Mouse (Mus musculus): ENCODE results near the gene Trpm5. TPM values are rescaled to one million over a fixed set of nuclear protein-coding genes. Genes with fewer than 3 reads are reported as not detected.
A peak's percentile ranks its signal among the peaks of the same experiment; 100 is the strongest.

The Trpm5 gene
- polyA plus RNA-seq, 1 experiment from 2014 or later, result 1.2 TPM

DNA sequence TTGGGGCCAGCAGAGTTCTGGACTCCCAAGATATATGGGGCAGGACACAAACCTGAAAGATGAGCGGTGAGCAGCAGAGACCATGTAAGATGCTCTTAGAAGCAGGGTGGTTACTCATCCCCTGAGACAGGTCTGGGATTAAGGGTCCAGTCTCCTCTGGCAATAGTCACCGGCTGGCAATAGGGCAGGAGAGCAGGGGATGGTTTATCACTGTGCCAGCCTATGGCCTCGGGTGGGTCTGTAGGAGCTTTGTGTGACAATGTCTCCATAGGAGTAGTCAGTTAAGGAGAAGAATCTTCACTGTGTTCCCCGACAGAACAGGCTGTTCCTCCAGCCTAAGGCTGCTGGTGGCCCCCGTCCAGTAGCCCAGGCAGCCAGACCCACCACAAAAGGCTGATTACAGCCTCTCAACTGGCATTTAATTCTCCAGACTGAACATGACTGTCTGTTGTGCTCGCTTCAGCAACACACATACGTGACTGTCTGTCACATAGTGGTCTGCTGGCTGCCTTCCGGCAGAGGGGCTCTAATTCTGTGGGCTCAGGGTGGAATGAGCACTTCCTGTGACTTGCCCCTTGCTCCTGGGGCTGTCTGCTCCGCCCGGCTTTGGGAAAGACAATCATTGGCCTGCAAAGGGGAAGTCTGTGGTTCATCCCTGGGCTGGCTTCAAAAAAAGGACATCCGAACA is 38.8 kb downstream of the Trpm5 start:
- H3K27ac ChIP-seq, result no peak overlapping the region
- no peaks in the 10 kb centered on the region for H3K9me3 ChIP-seq
- H3K9ac ChIP-seq (replicated peaks), result peak overlapping the region; percentile 52; the same call in 1 of the 2 replicates
- 87% methylated on average over 11 of the region's 11 CpGs for WGBS
- peaks cover 52% of the 10 kb centered on the region for H3K4me1 ChIP-seq (replicated peaks)
- H3K4me2 ChIP-seq (replicated peaks), result peak overlapping the region; percentile 91
- H3K4me3 ChIP-seq (replicated peaks), result no peak overlapping the region
- ATAC-seq, result no peak
- H3K27me3 ChIP-seq, result no peaks in the 10 kb centered on the region
- H3K36me3 ChIP-seq, result 0 out of 2 replicates have a peak, but pooled peaks cover 3% of the 10 kb centered on the region

DNA sequence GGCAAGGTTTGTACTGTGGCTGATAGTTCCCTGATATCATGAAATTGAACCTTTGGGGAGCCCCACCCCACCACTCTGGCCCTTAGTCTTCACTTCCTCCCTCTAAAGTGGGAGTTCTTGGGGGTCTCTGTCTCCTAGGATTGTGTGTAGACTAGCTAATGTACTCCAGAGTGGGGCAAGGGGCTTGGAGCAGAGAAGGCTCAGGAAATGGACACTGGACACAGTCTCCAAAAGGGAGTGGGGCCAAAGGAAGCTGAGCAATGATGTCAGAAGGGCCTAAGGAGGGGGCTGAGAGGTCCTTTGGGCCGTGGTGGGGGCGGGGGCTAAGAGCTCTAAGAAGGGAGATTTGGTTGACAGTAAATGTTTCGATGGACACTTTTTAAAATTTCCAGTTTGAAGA is 39.4 kb downstream of the Trpm5 start:
- WGBS, result 88% methylated on average over 3 of the region's 3 CpGs
- no peaks in the 10 kb centered on the region for H3K9me3 ChIP-seq
- peaks cover 52% of the 10 kb centered on the region for H3K4me1 ChIP-seq (replicated peaks)
- peak overlapping the region; percentile 91 for H3K4me2 ChIP-seq (replicated peaks)
- ATAC-seq, result no peak
- no peaks in the 10 kb centered on the region for H3K27me3 ChIP-seq
- H3K9ac ChIP-seq (replicated peaks), result peak overlapping the region; percentile 88
- no peak overlapping the region for H3K27ac ChIP-seq
- H3K36me3 ChIP-seq, result 0 out of 2 replicates have a peak, but pooled peaks cover 3% of the 10 kb centered on the region
- peak overlapping the region; percentile 86; the same call in 1 of the 2 replicates for H3K4me3 ChIP-seq (replicated peaks)

DNA sequence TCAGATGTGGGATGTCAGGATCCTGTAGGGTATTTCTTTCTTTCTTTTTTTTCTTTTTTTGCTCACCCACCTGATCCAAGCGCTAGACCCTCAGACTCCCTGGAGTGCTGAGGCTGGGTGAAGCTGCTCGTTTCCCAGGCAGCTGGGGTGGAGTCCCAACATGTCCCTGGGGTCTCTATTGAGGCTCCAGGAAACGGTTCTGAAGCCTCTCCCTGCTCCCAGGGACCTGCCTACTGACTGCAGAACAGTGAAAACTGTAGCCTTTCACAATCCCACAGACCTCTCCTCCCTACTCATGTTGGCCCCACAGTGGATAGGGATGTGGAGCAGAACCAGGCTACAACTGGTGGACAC is 39.9 kb downstream of the Trpm5 start:
- Histone ChIP-seq H3K9ac (replicated peaks) (peak overlapping the region; percentile 88), H3K4me3 (replicated peaks) (peak overlapping the region; percentile 86), H3K36me3 (0 out of 2 replicates have a peak, but pooled peaks cover 3% of the 10 kb centered on the region), H3K27me3 (no peaks in the 10 kb centered on the region), H3K4me2 (replicated peaks) (peak overlapping the region; percentile 91), H3K27ac (no peak overlapping the region), H3K9me3 (no peaks in the 10 kb centered on the region), H3K4me1 (replicated peaks) (peaks cover 51% of the 10 kb centered on the region)
- WGBS, result 42% methylated on average over 3 of the region's 3 CpGs
- ATAC-seq, result no peak

DNA sequence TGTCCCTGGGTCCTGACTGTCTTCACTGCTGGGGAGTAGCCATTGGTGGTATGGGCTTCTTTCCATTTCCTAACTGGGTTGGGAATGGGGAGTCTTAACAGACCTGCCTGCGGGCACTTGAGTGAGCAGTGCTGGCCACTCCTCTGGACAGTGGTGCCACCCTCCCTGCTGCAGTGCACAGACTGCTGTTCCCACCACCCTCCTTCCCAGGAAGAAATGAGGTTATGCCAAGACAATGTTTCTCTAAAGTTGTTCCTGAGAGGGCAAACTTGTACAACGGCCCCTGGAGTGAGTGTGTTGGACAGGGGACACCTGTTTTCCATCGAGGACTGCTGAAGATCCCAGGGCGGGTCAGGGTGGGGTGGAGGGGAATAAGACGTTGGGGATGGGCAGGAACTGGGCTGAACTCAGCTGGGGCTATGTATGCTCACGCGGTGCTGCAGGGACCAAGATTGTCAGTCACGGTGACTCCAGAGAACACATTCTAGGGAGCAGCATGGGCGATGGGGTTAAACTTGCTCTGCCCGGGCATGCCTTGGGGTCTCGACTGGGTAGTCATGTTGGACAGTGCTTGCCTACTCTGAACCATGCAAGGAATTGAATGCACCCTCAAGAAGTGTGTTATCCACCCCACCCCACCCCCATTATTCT is 40.4 kb downstream of the Trpm5 start:
- no peak overlapping the region for H3K27ac ChIP-seq
- H3K4me1 ChIP-seq (replicated peaks), result peaks cover 48% of the 10 kb centered on the region
- peak overlapping the region; percentile 88 for H3K9ac ChIP-seq (replicated peaks)
- no peaks in the 10 kb centered on the region for H3K9me3 ChIP-seq
- H3K4me3 ChIP-seq (replicated peaks), result peak overlapping the region; percentile 86
- peak; percentile 12; the same call in 1 of the 2 replicates for ATAC-seq
- WGBS, result 70% methylated on average over 11 of the region's 11 CpGs
- peak overlapping the region; percentile 91 for H3K4me2 ChIP-seq (replicated peaks)
- no peaks in the 10 kb centered on the region for H3K36me3 ChIP-seq
- no peaks in the 10 kb centered on the region for H3K27me3 ChIP-seq

DNA sequence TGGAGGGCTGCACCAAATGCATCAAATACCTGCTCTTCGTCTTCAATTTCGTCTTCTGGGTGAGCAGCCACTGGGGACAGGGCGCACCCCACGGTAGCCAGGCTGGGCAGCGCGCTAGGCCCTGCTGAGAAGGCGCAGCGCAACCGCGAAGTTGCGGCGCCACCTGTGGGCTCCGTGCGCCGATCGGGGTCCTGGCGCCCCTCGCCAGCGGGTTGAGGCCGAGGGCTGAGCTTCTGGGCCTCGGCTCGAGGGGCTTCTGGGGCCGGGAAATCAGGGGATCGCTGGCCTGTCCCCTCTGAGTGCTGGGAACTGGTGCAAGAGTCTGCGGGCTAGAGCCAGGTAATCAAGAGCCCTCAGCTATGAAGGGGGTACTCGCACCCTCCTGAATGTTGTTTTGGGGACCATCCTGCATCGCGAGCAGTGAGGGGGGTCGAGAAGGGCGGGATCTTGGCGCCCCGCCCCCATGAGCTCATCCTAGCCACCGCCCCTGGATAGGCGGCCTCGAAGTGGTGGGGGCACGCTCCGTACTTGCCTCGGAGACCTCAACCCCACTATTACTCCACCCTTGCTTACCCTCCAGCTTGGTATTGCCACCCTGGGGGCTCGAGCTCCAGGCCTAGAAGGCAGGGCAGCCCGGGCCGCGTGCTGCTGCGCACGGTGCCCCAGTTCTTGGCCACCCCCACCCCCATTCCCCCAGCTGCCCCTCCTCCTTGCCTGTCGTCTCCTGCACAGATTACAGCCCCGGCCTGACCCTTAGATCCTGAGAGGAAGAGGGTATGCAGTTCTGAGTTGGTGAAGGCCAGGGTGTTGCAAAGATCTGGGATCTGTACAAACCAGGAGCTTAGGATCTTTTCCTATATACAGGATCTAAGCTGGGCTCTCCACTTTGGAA is 41.2 kb downstream of the Trpm5 start:
- peak; percentile 77 for ATAC-seq
- Histone ChIP-seq H3K4me2 (replicated peaks) (peak overlapping the region; percentile 91), H3K4me1 (replicated peaks) (peaks cover 48% of the 10 kb centered on the region), H3K4me3 (replicated peaks) (peak overlapping the region; percentile 86), H3K9ac (replicated peaks) (peak overlapping the region; percentile 88), H3K36me3 (no peaks in the 10 kb centered on the region), H3K9me3 (no peaks in the 10 kb centered on the region), H3K27me3 (no peaks in the 10 kb centered on the region), H3K27ac (peak overlapping the region; percentile 81)
- WGBS, result under 1% methylated on average over 43 of the region's 46 CpGs

DNA sequence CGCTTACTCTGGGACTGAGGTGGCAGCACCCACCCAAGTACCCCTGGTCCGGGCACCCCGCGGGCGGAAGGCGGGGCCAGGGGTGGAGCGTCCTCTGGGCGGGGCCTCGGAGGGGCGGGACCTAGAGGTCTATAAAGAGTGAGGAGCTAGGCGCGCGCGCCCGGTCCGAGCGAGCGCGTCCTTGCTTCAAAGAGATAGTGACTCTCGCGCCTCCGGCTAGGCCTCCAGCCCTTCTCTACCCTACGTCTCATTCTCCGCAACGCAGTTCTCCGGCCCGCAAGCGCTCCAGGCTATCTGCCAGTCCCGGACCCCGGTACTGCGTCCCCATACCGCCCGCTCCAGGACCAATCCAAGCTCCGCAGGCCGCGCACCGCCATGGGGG is 41.8 kb downstream of the Trpm5 start, which contains the start of gene Cd81:
Gene Cd81 (plus strand): TSS at position 114 of the 382 bp plus-strand sequence.
- peak within 1 kb of the TSS; percentile 91 for H3K4me2 ChIP-seq (replicated peaks)
- WGBS, result under 1% methylated on average over 37 of the region's 37 CpGs
- peaks cover 48% of the 10 kb centered on the region for H3K4me1 ChIP-seq (replicated peaks)
- H3K9ac ChIP-seq (replicated peaks), result peak within 1 kb of the TSS; percentile 88
- no peaks in the 10 kb centered on the region for H3K27me3 ChIP-seq
- ATAC-seq, result peak; percentile 83
- no peaks in the 10 kb centered on the region for H3K36me3 ChIP-seq
- peak within 1 kb of the TSS; percentile 81 for H3K27ac ChIP-seq
- H3K4me3 ChIP-seq (replicated peaks), result peak within 1 kb of the TSS; percentile 86
- H3K9me3 ChIP-seq, result no peaks in the 10 kb centered on the region

DNA sequence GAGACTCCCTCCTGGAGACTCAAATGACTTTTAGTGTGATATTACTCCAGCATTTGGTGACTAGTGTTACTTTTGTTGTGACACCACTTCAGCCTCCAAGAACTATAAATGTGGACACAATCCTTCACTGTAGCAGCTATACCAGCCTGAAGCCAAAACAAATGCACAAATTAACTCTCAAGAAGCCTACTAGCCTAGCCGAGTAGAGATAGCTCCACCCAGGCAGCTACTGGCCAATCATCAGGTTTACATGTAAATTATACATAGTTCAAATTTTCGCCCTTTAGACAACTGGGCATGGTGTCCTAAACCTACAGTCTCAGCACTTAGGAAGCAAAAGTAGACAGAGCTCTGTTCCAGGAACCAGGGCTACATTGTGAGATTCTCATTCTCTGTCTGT is 43.1 kb downstream of the Trpm5 start:
- no peak for ATAC-seq
- 64% methylated on average over 2 of the region's 2 CpGs for WGBS
- Histone ChIP-seq H3K4me3 (replicated peaks) (no peak overlapping the region), H3K4me2 (replicated peaks) (no peak overlapping the region), H3K36me3 (no peaks in the 10 kb centered on the region), H3K4me1 (replicated peaks) (peaks cover 39% of the 10 kb centered on the region), H3K9ac (replicated peaks) (no peak overlapping the region), H3K27ac (no peak overlapping the region), H3K27me3 (no peaks in the 10 kb centered on the region), H3K9me3 (no peaks in the 10 kb centered on the region)

DNA sequence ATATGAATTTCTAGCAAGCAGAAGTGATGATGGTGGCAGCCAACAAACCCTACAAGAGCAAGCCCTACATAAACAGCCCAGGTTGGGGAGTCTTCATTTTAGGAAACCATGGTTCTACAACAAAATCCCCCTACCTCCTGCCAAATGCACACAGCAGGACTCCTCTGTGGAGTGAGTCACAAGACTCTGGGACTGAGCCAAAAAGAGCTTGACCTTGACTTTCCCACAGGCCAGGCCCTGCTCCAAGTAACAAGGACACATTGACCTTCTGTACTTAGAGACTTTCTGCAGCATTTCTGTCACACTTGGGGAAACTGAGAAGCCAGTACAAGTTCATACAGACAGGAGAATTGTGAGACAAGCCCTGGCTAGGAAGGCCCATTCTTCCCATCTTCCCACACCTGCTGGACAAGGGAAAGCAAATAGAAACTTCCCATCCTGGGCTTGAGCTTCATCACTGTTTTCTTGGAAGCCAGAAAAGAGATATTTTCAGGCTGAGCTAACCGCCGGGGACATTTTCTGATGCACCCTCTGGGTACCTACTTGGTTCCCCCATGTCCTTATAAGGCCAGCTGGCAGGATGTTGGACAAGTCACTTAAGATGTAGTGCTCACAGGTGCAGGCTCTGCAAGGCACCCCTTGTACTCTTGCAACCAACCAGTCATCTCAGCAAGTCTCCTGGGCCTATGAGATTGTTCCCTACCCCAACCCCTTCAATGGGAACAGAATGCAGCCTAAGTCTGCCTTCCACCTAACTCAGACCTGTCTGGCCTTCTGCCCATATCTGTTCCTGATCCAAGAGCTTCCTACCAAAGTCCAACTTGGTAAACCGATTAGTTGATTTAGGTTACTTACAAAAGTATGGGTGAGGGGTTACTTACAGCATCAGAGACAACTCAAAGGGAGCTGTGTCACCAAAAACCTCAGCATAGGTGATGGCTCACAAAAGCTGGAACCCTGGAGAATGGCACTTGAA is 44.3 kb downstream of the Trpm5 start:
- no peaks in the 10 kb centered on the region for H3K9me3 ChIP-seq
- no peak for ATAC-seq
- no peak overlapping the region for H3K9ac ChIP-seq (replicated peaks)
- H3K36me3 ChIP-seq, result no peaks in the 10 kb centered on the region
- 97% methylated on average over 3 of the region's 3 CpGs for WGBS
- no peak overlapping the region for H3K27ac ChIP-seq
- no peak overlapping the region for H3K4me2 ChIP-seq (replicated peaks)
- no peaks in the 10 kb centered on the region for H3K27me3 ChIP-seq
- H3K4me1 ChIP-seq (replicated peaks), result peaks cover 28% of the 10 kb centered on the region
- no peak overlapping the region for H3K4me3 ChIP-seq (replicated peaks)

DNA sequence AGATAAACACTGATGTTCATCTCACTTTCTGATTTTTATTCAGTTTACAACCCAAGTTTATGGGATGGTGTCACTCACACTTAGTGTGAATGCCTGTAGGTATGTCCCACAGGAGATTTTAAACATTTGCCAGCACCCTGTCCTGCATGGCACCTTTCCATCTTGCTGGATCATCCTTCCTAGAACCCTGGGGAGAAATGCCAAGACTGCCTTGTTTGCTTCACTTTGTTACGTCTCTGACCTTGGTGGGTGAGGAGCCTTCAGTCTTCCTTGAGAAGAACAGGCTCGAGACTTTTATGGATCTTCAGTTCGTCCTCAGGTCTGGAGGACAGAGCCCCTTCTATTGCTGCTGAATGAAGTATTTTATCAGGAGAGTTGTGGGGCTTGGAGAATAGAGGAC is 45.1 kb downstream of the Trpm5 start:
- no peaks in the 10 kb centered on the region for H3K27me3 ChIP-seq
- no peak overlapping the region for H3K4me2 ChIP-seq (replicated peaks)
- 82% methylated on average over 3 of the region's 3 CpGs for WGBS
- no peak overlapping the region for H3K4me3 ChIP-seq (replicated peaks)
- H3K9me3 ChIP-seq, result no peaks in the 10 kb centered on the region
- no peak overlapping the region for H3K27ac ChIP-seq
- H3K9ac ChIP-seq (replicated peaks), result no peak overlapping the region
- H3K36me3 ChIP-seq, result no peaks in the 10 kb centered on the region
- H3K4me1 ChIP-seq (replicated peaks), result peaks cover 20% of the 10 kb centered on the region
- ATAC-seq, result no peak

DNA sequence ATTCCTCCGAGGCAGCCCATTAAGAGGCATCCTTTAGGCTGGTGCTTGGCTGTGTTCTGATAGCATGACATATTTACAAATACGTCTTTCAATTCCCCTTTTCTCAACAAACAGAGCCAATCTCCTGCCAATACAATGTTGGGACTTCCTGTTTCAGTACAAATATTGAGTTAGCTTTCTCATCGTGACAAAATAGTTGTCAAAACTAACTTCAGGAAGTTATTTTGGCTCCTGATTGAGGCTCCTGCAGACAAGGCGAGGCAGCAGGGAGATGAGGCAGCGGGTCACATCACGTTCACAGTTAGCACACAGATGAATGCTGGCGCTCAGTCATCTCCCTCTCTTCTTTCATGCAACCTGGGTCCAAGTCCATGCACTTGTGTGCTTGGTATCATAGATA is 48.1 kb downstream of the Trpm5 start:
- Histone ChIP-seq H3K27me3 (no peaks in the 10 kb centered on the region), H3K36me3 (no peaks in the 10 kb centered on the region), H3K27ac (no peak overlapping the region), H3K4me1 (replicated peaks) (no peaks in the 10 kb centered on the region), H3K4me2 (replicated peaks) (no peak overlapping the region), H3K9ac (replicated peaks) (no peak overlapping the region), H3K4me3 (replicated peaks) (no peak overlapping the region), H3K9me3 (no peaks in the 10 kb centered on the region)
- ATAC-seq, result no peak
- 87% methylated on average over 7 of the region's 7 CpGs for WGBS

DNA sequence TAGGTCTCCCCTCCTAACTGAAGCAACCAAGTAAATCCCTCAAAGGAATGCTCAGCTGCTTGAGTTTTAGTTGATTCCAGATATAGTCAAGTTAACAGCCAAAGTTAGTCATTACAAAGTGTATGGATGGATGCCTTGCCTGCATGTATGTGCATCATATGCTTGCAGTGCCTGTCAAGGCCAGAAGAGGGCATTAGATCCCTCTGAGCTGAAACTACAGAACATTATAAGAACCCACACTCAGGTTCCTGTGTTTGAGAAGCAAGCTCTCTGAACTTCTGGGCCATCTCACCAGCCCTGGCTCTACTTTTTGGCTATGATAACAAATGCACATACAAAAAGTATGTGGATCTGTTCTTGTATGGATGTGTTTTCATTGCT is 49.6 kb downstream of the Trpm5 start:
- ATAC-seq, result no peak
- no peak overlapping the region for H3K27ac ChIP-seq
- H3K27me3 ChIP-seq, result no peaks in the 10 kb centered on the region
- H3K4me3 ChIP-seq (replicated peaks), result no peak overlapping the region
- H3K4me2 ChIP-seq (replicated peaks), result no peak overlapping the region
- no peaks in the 10 kb centered on the region for H3K9me3 ChIP-seq
- no peak overlapping the region for H3K9ac ChIP-seq (replicated peaks)
- no peaks in the 10 kb centered on the region for H3K4me1 ChIP-seq (replicated peaks)
- no peaks in the 10 kb centered on the region for H3K36me3 ChIP-seq
